Mouse (Mus musculus) adrenal gland, adult 8-10 months (tissue): ENCODE measurements around the gene Tor1aip1. TPM values are rescaled to one million over a fixed set of nuclear protein-coding genes. Genes with fewer than 3 reads are reported as not detected.

ENCODE experiments used
- DNase-seq: peaks from one replicate; pipeline ENCODE4 v3.0.0; 2022
- total RNA-seq, 4 experiments: library from RNA; stranded (reverse); gene quantifications; 2 replicates each; pipeline ENCODE4 v1.2.4; 2022

The Tor1aip1 gene
- total RNA-seq, 4 experiments from 2014 or later, result 100.0 to 113 (median 106) TPM

DNA sequence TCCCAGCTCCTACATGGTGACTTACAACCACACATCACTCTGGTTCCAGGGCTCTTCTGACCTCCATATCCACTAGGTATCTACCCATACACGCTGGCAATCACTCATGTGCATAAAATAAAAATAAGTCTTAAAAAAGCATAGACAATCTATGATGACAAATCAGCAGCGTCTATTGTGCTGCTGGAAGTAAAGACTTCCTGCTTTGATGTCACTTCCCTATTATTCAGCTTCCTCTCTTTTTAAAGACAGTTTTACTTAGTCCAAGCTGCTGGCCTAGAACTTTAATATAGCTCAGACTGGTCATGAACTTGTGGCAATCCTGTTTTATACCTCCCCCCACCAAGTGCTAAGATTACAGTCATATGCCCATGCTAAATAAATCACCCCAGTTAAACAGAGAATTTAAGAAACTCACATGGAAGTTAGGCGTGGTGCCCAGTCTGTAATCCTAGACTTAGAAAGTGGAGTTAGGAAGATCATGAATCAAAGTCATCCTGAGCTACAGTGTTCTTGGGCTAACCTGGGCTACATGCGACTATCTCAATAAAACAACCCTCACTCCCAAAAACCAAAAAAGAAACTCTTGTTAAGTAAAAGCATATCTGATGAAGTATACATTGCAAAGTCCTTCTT is 7.8 kb downstream of the Tor1aip1 start:
- no peak for DNase-seq

GRCm38 (mm10) chr1:156027849-156028248 is 8.4 kb downstream of the Tor1aip1 start:
- DNase-seq, result no peak

- DNase-seq, result no peak
Measured at GRCm38 (mm10) chr1:156024831-156025503, 11.3 kb downstream of the Tor1aip1 start.

DNA sequence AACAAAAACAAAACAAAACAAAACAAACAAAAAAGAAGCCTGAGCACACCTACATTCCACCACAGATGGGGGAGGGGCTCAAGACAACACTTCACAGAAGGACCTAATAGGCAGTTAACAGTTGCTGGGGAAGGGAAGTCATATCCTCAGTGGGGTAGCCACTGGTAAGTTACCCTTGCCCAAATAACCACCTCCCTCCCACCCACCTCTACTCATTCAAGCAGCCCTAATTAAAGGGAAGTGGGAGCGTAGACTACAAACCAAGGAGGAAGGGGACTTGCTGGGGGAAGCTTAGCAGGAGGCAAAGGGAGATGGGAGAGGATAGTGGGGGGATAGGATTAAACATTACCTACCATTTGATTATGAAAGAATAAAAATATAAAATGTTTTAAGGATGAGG is 15.9 kb downstream of the Tor1aip1 start:
- DNase-seq, result no peak

GRCm38 (mm10) chr1:156019800-156020199 is 16.5 kb downstream of the Tor1aip1 start:
- no peak for DNase-seq

- no peak for DNase-seq
Measured at GRCm38 (mm10) chr1:156009003-156009402, 27.3 kb downstream of the Tor1aip1 start.

DNA sequence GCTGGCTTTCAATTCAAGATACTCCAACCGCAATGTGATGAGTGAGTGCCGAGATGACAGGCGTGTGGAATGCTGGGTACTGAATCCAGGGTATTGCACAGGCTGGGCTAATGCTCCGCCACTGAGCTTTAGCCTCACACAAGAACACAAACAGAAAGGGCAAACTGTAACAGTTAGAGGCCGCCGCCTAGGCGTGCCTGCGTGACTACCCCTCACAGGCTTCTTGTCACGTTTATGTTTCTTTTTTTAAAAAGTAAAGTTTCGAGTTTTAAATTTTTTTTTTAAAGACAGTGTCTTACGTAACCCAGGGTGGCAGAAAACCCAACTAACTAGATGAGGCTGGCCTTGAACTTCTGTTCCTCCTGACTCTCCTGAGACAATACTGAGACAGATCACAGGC is 30.4 kb downstream of the Tor1aip1 start:
- peak; percentile 9 for DNase-seq

DNA sequence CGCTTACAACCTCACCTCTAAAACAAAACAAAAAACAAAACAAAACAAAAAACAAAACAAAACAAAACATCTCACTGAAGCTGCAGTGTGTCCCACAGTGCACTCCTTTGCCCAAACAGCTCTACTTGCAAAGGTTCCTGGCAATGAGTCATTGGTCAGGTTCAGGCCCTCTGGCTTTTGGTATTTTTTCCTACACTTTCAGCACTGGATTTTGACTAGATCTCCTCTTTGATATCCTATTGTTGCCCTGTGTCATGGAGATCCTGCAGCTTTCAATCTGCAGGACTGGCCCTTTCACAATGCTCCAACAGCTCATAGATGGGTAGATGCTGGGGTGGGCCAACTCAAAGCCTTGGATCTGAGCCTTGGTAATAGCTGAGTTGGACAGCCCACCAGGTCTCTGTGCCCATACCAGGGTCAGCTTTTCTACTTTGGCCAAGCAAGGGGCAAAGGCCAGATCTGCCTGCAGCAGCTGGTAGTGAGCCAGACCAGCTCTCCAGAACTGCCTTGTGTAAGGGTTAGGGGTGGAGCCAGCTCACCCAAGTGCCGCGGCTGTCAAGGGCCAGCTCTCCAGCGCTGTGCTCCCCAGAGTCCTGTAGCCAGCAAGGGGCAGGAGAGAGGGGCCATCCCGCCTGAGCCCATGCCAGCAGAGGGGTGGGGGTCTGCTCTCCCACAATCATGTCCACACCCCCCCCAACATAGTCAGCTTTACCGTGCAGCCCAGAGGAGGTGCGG is 32.9 kb downstream of the Tor1aip1 start:
- DNase-seq, result peak; percentile 21

GRCm38 (mm10) chr1:156002366-156002765 is 33.9 kb downstream of the Tor1aip1 start:
- DNase-seq, result no peak

DNA sequence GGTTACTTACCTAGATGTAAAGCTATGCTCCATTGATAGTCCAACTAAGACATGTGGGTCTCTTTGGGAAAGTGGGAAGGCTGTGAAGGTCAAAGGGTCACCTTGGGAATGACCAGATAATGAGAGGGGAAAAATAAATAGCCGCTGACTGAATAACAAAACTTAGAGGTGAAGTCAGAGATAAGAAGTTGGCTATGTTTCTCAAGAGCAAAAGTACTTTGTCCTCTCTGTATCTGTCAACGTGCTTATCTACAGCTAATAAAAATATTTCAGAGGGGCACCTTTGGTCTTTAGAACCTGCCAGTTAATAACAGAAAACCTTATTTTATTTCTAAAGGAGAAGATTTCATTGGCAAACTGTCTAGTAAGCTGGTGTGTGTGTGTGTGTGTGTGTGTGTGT is 40.7 kb downstream of the Tor1aip1 start:
- no peak for DNase-seq

DNA sequence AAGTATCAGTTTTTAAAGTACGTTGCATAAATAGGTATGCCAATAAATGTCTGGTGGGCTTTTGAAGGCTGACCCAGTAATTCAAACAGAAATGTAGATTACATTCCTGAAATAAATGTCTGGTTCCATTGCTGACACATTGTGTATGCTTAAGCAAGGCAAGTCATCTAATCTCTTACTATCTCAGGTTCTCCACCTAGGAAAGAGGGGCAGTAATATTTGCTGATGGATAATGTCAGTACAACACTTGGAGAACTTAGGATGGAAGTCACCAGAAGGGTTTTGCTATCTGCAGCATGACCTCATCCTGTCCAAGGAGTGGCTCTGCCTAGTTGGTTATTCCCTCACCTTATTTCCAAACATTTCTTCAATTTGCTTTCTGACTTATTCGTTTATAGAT is 41.8 kb downstream of the Tor1aip1 start:
- no peak for DNase-seq

GRCm38 (mm10) chr1:155990391-155990790 is 45.9 kb downstream of the Tor1aip1 start:
- no peak for DNase-seq

GRCm38 (mm10) chr1:155989387-155989786 is 46.9 kb downstream of the Tor1aip1 start:
- DNase-seq, result no peak

DNA sequence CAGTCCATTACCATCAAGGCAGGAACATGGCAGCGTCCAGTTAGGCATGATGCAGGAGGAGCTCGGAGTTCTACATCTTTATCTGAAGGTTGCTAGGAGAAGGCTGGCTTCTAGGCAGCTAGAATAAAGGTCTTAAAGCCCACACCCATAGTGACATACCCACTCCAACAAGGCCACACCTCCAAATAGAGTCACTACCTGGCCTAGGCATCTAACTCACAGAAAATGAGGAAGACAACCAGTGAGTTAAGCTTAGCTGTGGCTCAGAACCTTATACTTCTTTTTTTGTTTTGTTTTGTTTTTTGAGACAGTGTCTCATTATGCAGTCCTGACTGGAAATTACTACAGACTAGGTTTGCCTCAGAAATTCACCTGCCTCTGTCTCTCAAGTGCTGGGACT is 48.7 kb downstream of the Tor1aip1 start:
- DNase-seq, result no peak

DNA sequence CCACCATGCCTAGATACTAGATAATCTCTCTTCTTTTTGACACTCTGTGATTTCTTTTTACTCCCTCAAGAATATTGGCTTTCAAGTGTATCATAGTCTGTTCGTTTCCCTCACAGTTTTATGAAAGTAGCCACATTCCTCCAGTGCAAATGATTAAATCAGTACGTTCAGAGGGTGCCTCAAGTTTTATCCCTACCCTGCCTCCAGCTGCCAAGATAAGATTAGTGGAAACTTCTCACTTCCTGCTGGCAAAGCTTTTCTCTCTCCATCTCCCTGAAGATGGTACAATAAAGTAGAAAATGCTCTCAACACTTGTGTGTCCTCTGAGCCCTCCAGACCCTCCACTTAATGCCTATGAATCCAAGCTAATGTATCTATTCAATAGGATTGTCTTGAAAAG is 61.3 kb downstream of the Tor1aip1 start:
- no peak for DNase-seq

GRCm38 (mm10) chr1:155973719-155974379 is 62.4 kb downstream of the Tor1aip1 start:
- peak; percentile 9 for DNase-seq

- peak; percentile 97 for DNase-seq
Measured at GRCm38 (mm10) chr1:155973068-155973718, 63.1 kb downstream of the Tor1aip1 start, which contains the start of gene Cep350. TSS of gene Cep350 (minus strand) at chr1:155973255.

DNA sequence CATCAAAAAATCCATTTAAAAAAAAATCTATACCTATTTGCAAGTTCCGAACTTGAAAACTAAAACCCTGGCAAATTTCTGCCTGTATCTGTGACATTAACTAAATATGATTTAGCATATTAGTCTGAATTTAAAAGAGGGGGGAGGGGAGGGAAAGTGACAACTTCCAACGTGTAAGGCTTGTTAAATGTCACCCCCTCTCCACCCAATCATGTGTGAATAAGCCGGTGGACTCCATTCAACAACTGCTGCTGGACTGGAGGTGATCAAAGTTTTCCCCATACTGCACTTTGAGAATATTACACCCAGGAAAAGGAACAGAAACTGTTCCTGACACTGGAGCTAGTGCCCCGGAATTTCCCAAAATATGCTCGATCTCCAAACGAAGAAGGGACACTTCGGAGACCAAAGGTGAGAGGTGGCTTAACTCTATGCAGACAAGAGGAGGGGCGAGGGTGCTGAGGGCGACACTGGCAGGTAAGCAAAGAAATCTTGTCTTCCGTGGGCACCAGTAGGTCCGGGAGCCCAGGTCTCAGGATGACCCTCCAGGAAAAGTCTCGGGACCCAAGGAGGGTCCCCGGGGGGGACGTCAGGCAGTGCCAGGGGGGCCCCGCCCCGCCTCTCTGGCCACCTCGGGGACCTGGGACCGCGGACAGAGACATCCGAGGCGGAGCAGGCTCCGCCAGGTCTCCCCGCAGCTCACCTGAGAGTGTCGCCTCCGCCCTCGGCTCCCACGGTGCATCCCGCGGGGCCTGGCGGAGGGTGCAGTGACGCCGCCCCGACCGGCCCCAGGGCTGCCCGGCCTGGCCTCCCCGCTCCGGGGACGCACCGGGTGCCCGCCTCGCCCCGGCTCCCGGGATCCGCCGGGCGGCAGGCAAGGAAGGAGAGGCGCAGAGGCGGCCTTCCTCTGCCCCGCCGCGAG is 63.9 kb downstream of the Tor1aip1 start:
- DNase-seq, result no peak
